Mouse (Mus musculus) liver, adult 2 months (tissue): Measurements from ENCODE around the gene Fam204a.

Experiments used
- CTCF ChIP-seq: fragments of 200-500 bp; IDR thresholded peaks from 2 replicates; pipeline ENCODE4 v1.5.1; 2011; ENCODE audit warnings: low read depth, low read length, control low read depth
- POLR2A ChIP-seq: fragments of 200-500 bp; IDR thresholded peaks from 2 replicates; pipeline ENCODE4 v1.6.1; 2011; ENCODE audit warnings: low read length, control low read depth; ENCODE audit not compliant: insufficient read depth; ENCODE audit errors: extremely low read depth

DNA sequence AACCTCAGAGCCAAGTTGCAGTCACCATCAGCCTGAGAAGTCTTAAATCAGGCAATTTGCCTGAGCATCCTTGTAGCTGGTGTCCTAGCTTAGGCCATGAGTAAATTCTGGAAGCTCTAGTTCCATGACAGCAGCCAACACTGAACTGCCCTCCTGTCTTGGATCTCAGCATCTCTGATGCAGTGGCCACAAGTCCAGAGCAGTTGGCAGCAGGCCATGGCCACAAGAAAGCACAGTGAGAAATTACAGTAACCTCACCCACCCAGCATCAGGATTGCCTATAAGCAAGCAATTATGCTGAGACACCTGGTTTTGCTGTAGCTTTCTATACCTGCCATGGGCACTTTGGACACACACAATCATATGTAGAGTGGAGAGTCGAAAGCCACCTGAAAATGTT, 73.4 kb downstream of the Fam204a start:
- no peak for TF ChIP-seq CTCF
- TF ChIP-seq POLR2A, result no peak
